Comparison of ENCODE assay signal across 8 mouse cellular contexts in genomic region chr8:115707731-115708590, GRCm38 (mm10). TPM values are rescaled to one million over a fixed set of nuclear protein-coding genes. Genes with fewer than 3 reads are reported as not detected.
A peak's percentile ranks its signal among the peaks of the same experiment; 100 is the strongest.
DNase-seq lines count a peak whose midpoint lies in the region; ATAC-seq lines count a peak whose summit lies in the region.

Gene Maf, minus strand, starts transcription at chr8:115707794.

- peaks cover 15% of the 10 kb centered on the region; the same call in 1 of the 2 replicates for H3K4me1 ChIP-seq in hindbrain, embryonic 14.5 days (replicated peaks; ENCODE audit: control insufficient read depth, insufficient read depth, low read length)

- peak; percentile 67 for ATAC-seq in hindbrain, embryonic 14.5 days (ENCODE audit: low FRiP score)

- H3K4me3 ChIP-seq in hindbrain, embryonic 14.5 days (replicated peaks; ENCODE audit: low read length) = peak within 1 kb of the TSS; percentile 62

- peak within 1 kb of the TSS; percentile 89 for H3K27ac ChIP-seq in hindbrain, embryonic 14.5 days

- H3K9ac ChIP-seq in hindbrain, embryonic 14.5 days = peak within 1 kb of the TSS; percentile 79

- WGBS in hindbrain, embryonic 14.5 days = under 1% methylated on average over 43 of the region's 43 CpGs

- H3K9me3 ChIP-seq in hindbrain, embryonic 14.5 days (ENCODE audit: control insufficient read depth, low read length) = no peaks in the 10 kb centered on the region

- H3K36me3 ChIP-seq in hindbrain, embryonic 14.5 days (replicated peaks; ENCODE audit: control insufficient read depth, insufficient read depth) = no peaks in the 10 kb centered on the region

- peak; percentile 53 for DNase-seq in R1 (ENCODE audit: low read depth, low spot score)
- peak; percentile 39 to 63 for DNase-seq in cerebellum, postnatal 14 days
- DNase-seq in frontal cortex, postnatal 36 days (ENCODE audit: low spot score in 2 of 2) = peak; percentile 71 to 84
- DNase-seq in hindbrain, embryonic 14.5 days (ENCODE audit: low spot score) = peak; percentile 84
- peak; percentile 31 to 44 for DNase-seq in layer of hippocampus, postnatal 25 days (ENCODE audit: extremely low spot score in 1 of 2, low spot score in 1 of 2)
- peak; percentile 85 for DNase-seq in lung, postnatal 14 days
- peak; percentile 79 for DNase-seq in ovary, postnatal 36 days (ENCODE audit: low spot score)
- peak; percentile 86 for DNase-seq in thymus, postnatal 25 days

- peaks cover 20% of the 10 kb centered on the region for H3K27me3 ChIP-seq in hindbrain, embryonic 14.5 days (ENCODE audit: control insufficient read depth, insufficient read depth, low read length)

- H3K4me2 ChIP-seq in hindbrain, embryonic 14.5 days (replicated peaks) = peak within 1 kb of the TSS; percentile 77

RNA-seq across cellular contexts. Expression of gene Maf, which starts in this region (rescaled TPM):
- 14.3 and 17.0 TPM in 2 replicates for polyA plus RNA-seq in hindbrain, embryonic 14.5 days (2014; fragmentation: Nextera tagmentation; extraction: Ambion mirVana)
- 10 to 100 TPM; 19.2 to 19.6 TPM for total RNA-seq in layer of hippocampus, postnatal 25 days (2021)

Comparison
In these comparisons a context has a peak if more than half of its experiments do, and no peak if none do; other contexts are left out.
1. Peak in every context shown above with its lines: DNase-seq, ATAC-seq, H3K4me3 ChIP-seq and H3K27ac ChIP-seq.